Mouse (Mus musculus) kidney, adult 9 months (tissue): ENCODE measurements around the gene Rhobtb1.

Source experiments
- DNase-seq: peaks from one replicate; pipeline ENCODE4 v3.0.0; 2022

Rhobtb1 gene

GRCm38 (mm10) chr10:69212542-69213440 lies 61.6 kb downstream of the Rhobtb1 start, which contains the start of gene A930033H14Rik:
A930033H14Rik (minus strand) TSS chr10:69213098.
- DNase-seq, result peak; percentile 85

GRCm38 (mm10) chr10:69213451-69213877 lies 62.2 kb downstream of the Rhobtb1 start:
- peak; percentile 47 for DNase-seq

- DNase-seq, result no peak
Observed at GRCm38 (mm10) chr10:69213986-69214385, 62.8 kb downstream of the Rhobtb1 start.

- DNase-seq, result no peak
Observed at GRCm38 (mm10) chr10:69217127-69217690, 66.0 kb downstream of the Rhobtb1 start.

GRCm38 (mm10) chr10:69218458-69219288 lies 67.4 kb downstream of the Rhobtb1 start:
- DNase-seq, result peak; percentile 97

GRCm38 (mm10) chr10:69219289-69219626 lies 68.0 kb downstream of the Rhobtb1 start:
- no peak for DNase-seq

- DNase-seq, result peak; percentile 92
Observed at GRCm38 (mm10) chr10:69220296-69220695, 69.1 kb downstream of the Rhobtb1 start.

GRCm38 (mm10) chr10:69221148-69221547 lies 69.9 kb downstream of the Rhobtb1 start:
- no peak for DNase-seq

GRCm38 (mm10) chr10:69221955-69222354 lies 70.7 kb downstream of the Rhobtb1 start:
- DNase-seq, result no peak

GRCm38 (mm10) chr10:69223232-69223631 lies 72.0 kb downstream of the Rhobtb1 start:
- no peak for DNase-seq

- DNase-seq, result no peak
Observed at GRCm38 (mm10) chr10:69224276-69224675, 73.0 kb downstream of the Rhobtb1 start.

- DNase-seq, result no peak
Observed at GRCm38 (mm10) chr10:69225471-69225870, 74.2 kb downstream of the Rhobtb1 start.

- no peak for DNase-seq
Observed at GRCm38 (mm10) chr10:69225951-69226350, 74.7 kb downstream of the Rhobtb1 start.

GRCm38 (mm10) chr10:69237185-69237584 lies 86.0 kb downstream of the Rhobtb1 start:
- DNase-seq, result no peak

- no peak for DNase-seq
Observed at GRCm38 (mm10) chr10:69237781-69238180, 86.5 kb downstream of the Rhobtb1 start.

- no peak for DNase-seq
Observed at GRCm38 (mm10) chr10:69238311-69238710, 87.1 kb downstream of the Rhobtb1 start.

- no peak for DNase-seq
Observed at GRCm38 (mm10) chr10:69240530-69240929, 89.3 kb downstream of the Rhobtb1 start.

- no peak for DNase-seq
Observed at GRCm38 (mm10) chr10:69245151-69245550, 93.9 kb downstream of the Rhobtb1 start.

- peak; percentile 71 for DNase-seq
Observed at GRCm38 (mm10) chr10:69245906-69246668, 94.9 kb downstream of the Rhobtb1 start.

- DNase-seq, result no peak
Observed at GRCm38 (mm10) chr10:69246762-69247161, 95.5 kb downstream of the Rhobtb1 start.

- no peak for DNase-seq
Observed at GRCm38 (mm10) chr10:69247311-69248033, 96.2 kb downstream of the Rhobtb1 start.
